Comparison of ENCODE assay signal across 10 mouse cellular contexts in the genomic region with DNA sequence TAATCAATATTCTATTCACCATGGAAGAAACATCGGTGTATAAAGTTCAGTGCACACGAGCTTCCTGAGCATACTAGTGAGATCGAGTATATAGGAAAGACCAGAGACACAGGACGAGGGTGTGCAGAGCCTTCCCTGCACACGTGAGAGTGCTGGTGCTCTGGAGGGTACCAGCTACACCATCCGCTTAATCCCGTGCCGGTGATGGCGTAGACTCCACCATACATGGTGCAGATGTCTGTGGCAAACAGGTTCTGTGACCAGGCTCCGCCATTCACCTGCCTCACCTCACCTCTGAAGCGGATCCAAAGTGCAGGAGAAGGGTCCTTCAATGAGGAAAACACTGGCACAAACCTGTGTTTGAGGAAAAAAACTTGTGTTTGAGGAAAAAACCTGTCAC.
DNase-seq lines count a peak whose midpoint lies in the region; ATAC-seq lines count a peak whose summit lies in the region.
"Had no signal": no experiment of that assay in that cellular context is flagged by ENCODE, and none has a peak within 500 bp of the region (broad histone marks: within the 10 kb centered on the region; RNA-seq: fewer than 3 reads in every experiment).

No protein-coding gene starts in this region.

- no peak overlapping the region for H3K4me2 ChIP-seq in hindbrain, embryonic 13.5 days
- H3K4me2 ChIP-seq in hindbrain, embryonic 12.5 days (replicated peaks): no peak overlapping the region
- H3K4me2 ChIP-seq in neural tube, embryonic 13.5 days: no peak overlapping the region
- H3K4me2 ChIP-seq: heart, embryonic 12.5 days had no signal

- no peak for DNase-seq in neural tube, embryonic 10.5 days (ENCODE audit: extremely low spot score, low spot score)
- DNase-seq in limb, embryonic 10.5 days (ENCODE audit: low spot score): no peak
- no peak for DNase-seq in adrenal gland, postnatal 4 days (ENCODE audit: low spot score in 2 of 2)
- no peak for DNase-seq in thymus, postnatal 14 days
- no peak for DNase-seq in gastrocnemius, adult 8-10 months (ENCODE audit: low spot score in 2 of 2)

- H3K9me3 ChIP-seq in hindbrain, embryonic 13.5 days: no peaks in the 10 kb centered on the region
- H3K9me3 ChIP-seq in hindbrain, embryonic 12.5 days (replicated peaks): no peaks in the 10 kb centered on the region
- no peaks in the 10 kb centered on the region for H3K9me3 ChIP-seq in neural tube, embryonic 13.5 days
- H3K9me3 ChIP-seq in limb, embryonic 10.5 days (replicated peaks): no peaks in the 10 kb centered on the region
- H3K9me3 ChIP-seq: embryonic facial prominence, embryonic 15.5 days; heart, embryonic 12.5 days had no signal

- H3K9ac ChIP-seq in hindbrain, embryonic 13.5 days: no peak overlapping the region
- H3K9ac ChIP-seq in hindbrain, embryonic 12.5 days: no peak overlapping the region
- no peak overlapping the region for H3K9ac ChIP-seq in neural tube, embryonic 13.5 days
- H3K9ac ChIP-seq: embryonic facial prominence, embryonic 15.5 days; heart, embryonic 12.5 days had no signal

- peak overlapping the region; percentile 45 for H3K27ac ChIP-seq in hindbrain, embryonic 13.5 days
- no peak overlapping the region for H3K27ac ChIP-seq in hindbrain, embryonic 12.5 days
- H3K27ac ChIP-seq in neural tube, embryonic 13.5 days (replicated peaks): peak overlapping the region; percentile 4; the same call in 1 of the 2 replicates
- H3K27ac ChIP-seq in limb, embryonic 10.5 days: peak overlapping the region; percentile 56
- H3K27ac ChIP-seq: embryonic facial prominence, embryonic 15.5 days had no signal

- H3K36me3 ChIP-seq in hindbrain, embryonic 13.5 days: peaks cover 59% of the 10 kb centered on the region
- H3K36me3 ChIP-seq in hindbrain, embryonic 12.5 days: peaks cover 44% of the 10 kb centered on the region
- peaks cover 63% of the 10 kb centered on the region for H3K36me3 ChIP-seq in neural tube, embryonic 13.5 days
- H3K36me3 ChIP-seq in limb, embryonic 10.5 days: peaks cover 31% of the 10 kb centered on the region
- H3K36me3 ChIP-seq: embryonic facial prominence, embryonic 15.5 days; heart, embryonic 12.5 days had no signal

- no peak overlapping the region for H3K4me3 ChIP-seq in hindbrain, embryonic 13.5 days
- no peak overlapping the region for H3K4me3 ChIP-seq in hindbrain, embryonic 12.5 days
- H3K4me3 ChIP-seq in neural tube, embryonic 13.5 days: no peak overlapping the region
- no peak overlapping the region for H3K4me3 ChIP-seq in limb, embryonic 10.5 days
- H3K4me3 ChIP-seq: embryonic facial prominence, embryonic 15.5 days; heart, embryonic 12.5 days had no signal

- peaks cover 38% of the 10 kb centered on the region for H3K4me1 ChIP-seq in hindbrain, embryonic 13.5 days (replicated peaks)
- H3K4me1 ChIP-seq in hindbrain, embryonic 12.5 days: peaks cover 21% of the 10 kb centered on the region
- H3K4me1 ChIP-seq in neural tube, embryonic 13.5 days (replicated peaks): peaks cover 25% of the 10 kb centered on the region
- H3K4me1 ChIP-seq in limb, embryonic 10.5 days: peaks cover 64% of the 10 kb centered on the region

- WGBS in hindbrain, embryonic 13.5 days: 84% methylated on average over 11 of the region's 11 CpGs
- WGBS in hindbrain, embryonic 12.5 days: 86% methylated on average over 11 of the region's 11 CpGs
- 86% methylated on average over 11 of the region's 11 CpGs for WGBS in neural tube, embryonic 13.5 days
- WGBS in limb, embryonic 10.5 days: 87% methylated on average over 11 of the region's 11 CpGs

- ATAC-seq in hindbrain, embryonic 13.5 days (ENCODE audit: low FRiP score): 0 out of 2 replicates have a peak, but pooled peaks have one; percentile 21
- no peak for ATAC-seq in hindbrain, embryonic 12.5 days (ENCODE audit: low FRiP score)
- no peak for ATAC-seq in neural tube, embryonic 13.5 days (ENCODE audit: low read depth)

- H3K27me3 ChIP-seq in hindbrain, embryonic 13.5 days: no peaks in the 10 kb centered on the region
- no peaks in the 10 kb centered on the region for H3K27me3 ChIP-seq in hindbrain, embryonic 12.5 days
- H3K27me3 ChIP-seq in neural tube, embryonic 13.5 days: no peaks in the 10 kb centered on the region
- no peaks in the 10 kb centered on the region for H3K27me3 ChIP-seq in limb, embryonic 10.5 days (ENCODE audit: low read depth, poor library complexity, severe bottlenecking)
- H3K27me3 ChIP-seq: embryonic facial prominence, embryonic 15.5 days; heart, embryonic 12.5 days had no signal
